Mouse (Mus musculus): ENCODE measurements at regions not wholly inside any gene's neighbourhood (a gene's known extent, or its start where the extent isn't known, plus 50 kb on each side); places are given as distances from the start of the nearest gene placed in this dataset.

DNA sequence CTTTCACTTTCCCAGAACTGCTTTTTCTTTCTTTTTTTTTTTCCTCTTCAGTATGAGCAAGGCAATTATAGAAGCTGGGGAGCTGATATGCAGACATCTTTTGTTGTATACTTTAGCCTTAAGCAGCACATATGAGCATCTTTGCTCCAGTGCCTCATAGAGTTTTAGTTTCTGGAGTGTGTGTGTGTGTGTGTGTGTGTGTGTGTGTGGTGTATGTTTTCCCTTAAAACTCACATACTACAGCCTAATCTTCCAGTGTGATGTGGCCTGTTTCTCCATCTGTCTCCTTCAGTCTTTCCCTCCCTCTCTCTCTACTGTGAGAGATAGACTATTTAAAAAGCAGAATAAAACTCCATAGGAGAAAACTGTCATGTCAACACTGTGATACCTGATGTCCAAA is 169.4 kb upstream of the Gm17509 start:
- TF ChIP-seq POLR2A (IDR thresholded peaks at IDR 0.05; ENCODE audit: low read depth, low read length) (no peak), CTCF (IDR thresholded peaks at IDR 0.05; ENCODE audit: extremely low read depth, insufficient read length, insufficient replicate concordance, low read depth, low read length) (no peak)
